Mouse (Mus musculus) limb, embryonic 14.5 days (tissue): ENCODE results near the gene Trim21. TPM values are rescaled to one million over a fixed set of nuclear protein-coding genes. Genes with fewer than 3 reads are reported as not detected.
A peak's percentile ranks its signal among the peaks of the same experiment; 100 is the strongest.

Source experiments
- ATAC-seq: fragments of 200-750 bp; cut with Nextera tagmentation; 2 replicates; pipeline ENCODE4 v1.8.0; 2017; ENCODE audit warnings: low read depth, moderate number of reproducible peaks, moderate TSS enrichment; ENCODE audit not compliant: low FRiP score
- DNase-seq: peaks from one replicate; pipeline ENCODE4 v3.0.0-alpha.2; 2015; ENCODE audit warnings: low spot score
- H3K27ac ChIP-seq: fragments of 300-500 bp; sonication (generic); replicated peaks from 2 replicates; pipeline ENCODE4 v1.5.1; 2014; ENCODE audit warnings: low read depth, mild to moderate bottlenecking, low read length, moderate library complexity, mixed read lengths
- H3K27me3 ChIP-seq: fragments of 300-500 bp; sonication (generic); 2 replicates; pipeline ENCODE4 v1.6.1; 2014; ENCODE audit warnings: low read length, mixed read lengths; ENCODE audit not compliant: control insufficient read depth, insufficient read depth
- H3K36me3 ChIP-seq: fragments of 300-500 bp; sonication (generic); 2 replicates; pipeline ENCODE4 v1.6.1; 2014; ENCODE audit warnings: mild to moderate bottlenecking, low read length, moderate library complexity, mixed read lengths; ENCODE audit not compliant: control insufficient read depth, insufficient read depth
- H3K4me1 ChIP-seq: fragments of 300-500 bp; sonication (generic); 2 replicates; pipeline ENCODE4 v1.6.1; 2014; ENCODE audit warnings: antibody characterized with exemption, low read length, mixed read lengths; ENCODE audit not compliant: control insufficient read depth, insufficient read depth
- H3K4me2 ChIP-seq: fragments of 300-500 bp; sonication (generic); replicated peaks from 2 replicates; pipeline ENCODE4 v1.6.1; 2014; ENCODE audit warnings: low read depth, mild to moderate bottlenecking, low read length, moderate library complexity; ENCODE audit not compliant: severe bottlenecking
- H3K4me3 ChIP-seq: fragments of 300-500 bp; sonication (generic); replicated peaks from 2 replicates; pipeline ENCODE4 v1.5.1; 2014; ENCODE audit warnings: low read length
- H3K9ac ChIP-seq: fragments of 300-500 bp; sonication (generic); 2 replicates; pipeline ENCODE4 v1.6.1; 2014; ENCODE audit warnings: mild to moderate bottlenecking, low read depth, low read length, moderate library complexity; ENCODE audit not compliant: severe bottlenecking
- H3K9me3 ChIP-seq: fragments of 300-500 bp; sonication (generic); 2 replicates; pipeline ENCODE4 v1.6.1; 2016; ENCODE audit warnings: low read length; ENCODE audit not compliant: control insufficient read depth
- POLR2A ChIP-seq: fragments of 200-500 bp; IDR thresholded peaks from 2 replicates; pipeline ENCODE4 v1.8.0; 2012; ENCODE audit warnings: inconsistent platforms, mild to moderate bottlenecking, moderate library complexity, borderline replicate concordance; ENCODE audit not compliant: insufficient read depth, insufficient read length; ENCODE audit errors: extremely low read depth
- WGBS: fragments of 180-500 bp; shearing (Covaris S2); extraction: QIAGEN DNeasy Blood & Tissue Kit; methylation state at CpG from one replicate; pipeline ENCODE4 v1.1.7; 2014; 5-methylcytosine and 5-hydroxymethylcytosine counted together
- polyA plus RNA-seq, 2 experiments: library from polyadenylated mRNA; depleted of rRNA in 1 of 2; stranded (reverse) in 1 of 2; unstranded in 1 of 2; fragments of >200 nt; fragmentation: Nextera tagmentation in 1 of 2; extraction: Ambion mirVana in 1 of 2; gene quantifications; 2 replicates each; pipeline versions ENCODE4 v1.2.1 to v1.2.3; 2012 to 2014

The Trim21 gene
- polyA plus RNA-seq (2012; rRNA removed) (3.4 and 4.0 TPM in 2 replicates), polyA plus RNA-seq (2014; fragmentation: Nextera tagmentation; extraction: Ambion mirVana) (0.81 and 1.2 TPM in 2 replicates)

DNA sequence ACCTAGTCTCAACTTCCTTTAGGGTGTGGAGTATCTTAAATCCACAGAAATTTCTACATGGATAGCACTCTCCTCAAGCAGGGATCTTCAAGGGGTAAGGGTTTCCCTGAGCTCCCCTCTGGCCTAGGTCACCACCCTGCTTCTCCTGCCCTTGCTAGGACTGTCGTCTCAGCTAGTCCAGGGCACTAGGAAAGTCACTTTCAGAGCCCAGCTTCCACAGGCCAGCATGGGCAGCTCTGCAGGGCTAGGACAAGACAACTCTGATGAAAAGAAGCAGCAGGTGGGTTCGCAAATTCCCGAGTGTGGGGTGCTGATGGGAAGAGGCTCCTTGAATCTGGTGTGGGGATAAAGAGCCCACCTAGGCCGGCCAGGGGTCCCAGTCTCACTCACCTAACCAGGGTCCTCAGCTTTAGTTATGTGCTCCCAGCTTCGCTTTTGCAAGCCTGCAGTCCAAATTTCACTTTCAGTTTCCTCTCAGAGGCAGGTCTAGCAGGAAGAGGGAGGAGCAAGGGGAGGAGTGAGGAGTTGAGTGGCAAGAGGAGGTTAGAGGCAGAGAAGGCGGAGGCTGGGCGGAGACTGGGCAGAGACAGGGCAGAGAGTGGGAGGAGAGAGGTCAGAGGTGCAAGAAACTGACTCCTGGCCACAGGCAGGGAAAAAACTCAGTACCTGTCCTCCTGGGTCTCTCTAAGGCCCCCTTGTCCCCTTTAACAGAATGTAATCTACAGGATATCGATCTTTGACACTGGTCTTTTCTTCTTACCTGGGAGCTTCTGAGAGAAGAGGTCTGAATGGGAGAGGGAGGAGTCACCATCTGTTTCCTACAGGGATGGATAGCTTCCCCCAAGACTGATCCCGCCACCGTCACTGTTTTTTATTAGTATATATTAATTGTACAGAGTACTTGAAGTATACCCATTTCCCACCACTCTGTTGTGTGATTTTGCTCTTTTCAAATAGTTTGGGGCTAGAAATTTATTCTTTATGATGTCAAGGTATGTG lies at the start of gene Trim21:
Gene Trim21 (minus strand): TSS at position 488 of the 999 bp plus-strand sequence.
- H3K9me3 ChIP-seq, result no peaks in the 10 kb centered on the region
- H3K27ac ChIP-seq, result 0 out of 2 replicates have a peak within 1 kb of the TSS, but pooled peaks have one; percentile 20
- no peaks in the 10 kb centered on the region for H3K36me3 ChIP-seq
- peak within 1 kb of the TSS; percentile 53 for H3K4me2 ChIP-seq
- ATAC-seq (peak; percentile 87), DNase-seq (peak; percentile 66)
- no peaks in the 10 kb centered on the region for H3K27me3 ChIP-seq
- H3K4me3 ChIP-seq, result peak within 1 kb of the TSS; percentile 41
- no peak for TF ChIP-seq POLR2A
- H3K4me1 ChIP-seq, result no peaks in the 10 kb centered on the region
- H3K9ac ChIP-seq, result peak within 1 kb of the TSS; percentile 56
- WGBS, result 16% methylated on average over 10 of the region's 10 CpGs

DNA sequence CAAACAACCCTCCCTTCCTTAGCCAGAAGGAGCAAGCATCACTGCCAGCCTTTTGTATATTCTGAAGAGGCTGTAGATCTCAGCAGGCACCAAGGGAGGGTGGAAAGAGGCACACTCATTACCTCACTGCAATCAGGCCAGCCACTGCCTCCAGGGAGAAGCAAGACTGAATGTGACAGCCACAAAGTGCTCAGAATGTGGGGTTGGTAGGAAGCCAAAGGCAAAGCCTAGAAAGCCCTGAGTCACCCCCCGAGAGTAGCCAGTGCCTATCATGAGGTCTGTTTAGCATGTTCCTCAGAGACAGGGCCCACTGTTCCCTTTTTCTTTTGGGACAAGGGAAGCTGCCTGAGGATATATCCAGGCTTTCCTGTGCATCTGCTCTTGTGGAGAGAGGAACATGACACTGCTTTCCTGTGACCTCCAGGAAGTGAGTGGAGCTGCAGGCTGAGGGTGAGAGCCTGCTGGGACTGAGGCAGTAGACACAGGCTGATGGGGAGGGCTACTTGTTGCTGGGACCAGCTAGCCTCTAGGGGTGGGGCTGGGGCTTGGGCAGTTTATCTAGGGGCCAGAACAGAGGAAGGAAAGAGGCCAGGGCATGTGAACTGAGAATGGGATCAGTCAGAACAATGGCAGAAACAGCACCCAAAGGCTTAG lies 32.2 kb upstream of the Trim21 start, which contains the start of gene Olfr552:
Gene Olfr552 (plus strand): TSS at position 393 of the 654 bp plus-strand sequence.
- H3K9me3 ChIP-seq, result no peaks in the 10 kb centered on the region
- H3K36me3 ChIP-seq, result no peaks in the 10 kb centered on the region
- H3K27me3 ChIP-seq, result no peaks in the 10 kb centered on the region
- no peak for ATAC-seq
- no peak within 1 kb of the TSS for H3K27ac ChIP-seq
- no peaks in the 10 kb centered on the region for H3K4me1 ChIP-seq
- no peak for DNase-seq
- H3K4me2 ChIP-seq, result no peak within 1 kb of the TSS
- WGBS, result 67% methylated on average over 1 of the region's 1 CpGs
- no peak within 1 kb of the TSS for H3K4me3 ChIP-seq
- TF ChIP-seq POLR2A, result no peak
- H3K9ac ChIP-seq, result no peak within 1 kb of the TSS

DNA sequence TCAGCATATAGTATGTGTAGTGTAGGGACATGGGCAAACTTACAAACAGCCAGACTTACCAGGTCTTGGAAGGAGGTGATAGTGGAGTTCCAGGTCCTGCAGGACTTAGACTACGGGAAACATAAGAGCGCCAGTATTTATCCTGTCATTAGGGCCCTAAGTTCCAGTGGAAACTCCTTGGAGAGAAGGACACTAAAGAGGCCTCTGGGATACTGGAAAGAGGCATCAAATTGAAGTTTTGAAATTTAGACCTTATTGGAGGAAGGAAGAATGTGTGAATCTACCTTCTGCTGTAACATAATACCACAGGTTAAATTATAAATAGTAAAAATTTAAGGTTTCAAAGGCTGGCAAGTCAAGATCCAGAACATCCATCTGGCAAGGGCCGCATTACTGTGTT lies 26.5 kb upstream of the Trim21 start, which contains the start of gene Olfr551:
Gene Olfr551 (minus strand): TSS at position 101 of the 400 bp plus-strand sequence.
- TF ChIP-seq POLR2A, result no peak
- no peaks in the 10 kb centered on the region for H3K9me3 ChIP-seq
- DNase-seq (no peak), ATAC-seq (no peak)
- H3K4me3 ChIP-seq, result no peak within 1 kb of the TSS
- no peak within 1 kb of the TSS for H3K9ac ChIP-seq
- no peak within 1 kb of the TSS for H3K27ac ChIP-seq
- no peak within 1 kb of the TSS for H3K4me2 ChIP-seq
- H3K27me3 ChIP-seq, result no peaks in the 10 kb centered on the region
- no peaks in the 10 kb centered on the region for H3K4me1 ChIP-seq
- no peaks in the 10 kb centered on the region for H3K36me3 ChIP-seq
- 87% methylated on average over 3 of the region's 3 CpGs for WGBS

GRCm38 (mm10) chr7:102575998-102576397 lies 10.7 kb upstream of the Trim21 start:
- ATAC-seq, result no peak
- no peak for TF ChIP-seq POLR2A
- no peak overlapping the region for H3K9ac ChIP-seq
- no peaks in the 10 kb centered on the region for H3K4me1 ChIP-seq
- no peaks in the 10 kb centered on the region for H3K9me3 ChIP-seq
- no peaks in the 10 kb centered on the region for H3K27me3 ChIP-seq
- H3K36me3 ChIP-seq, result no peaks in the 10 kb centered on the region
- WGBS, result 76% methylated on average over 6 of the region's 6 CpGs
- DNase-seq, result no peak
- H3K4me3 ChIP-seq, result no peak overlapping the region
- H3K27ac ChIP-seq, result no peak overlapping the region
- H3K4me2 ChIP-seq, result no peak overlapping the region

- H3K4me1 ChIP-seq, result no peaks in the 10 kb centered on the region
- no peaks in the 10 kb centered on the region for H3K9me3 ChIP-seq
- ATAC-seq, result no peak
- DNase-seq, result no peak
- no peaks in the 10 kb centered on the region for H3K27me3 ChIP-seq
- H3K4me3 ChIP-seq, result no peak overlapping the region
- no peak overlapping the region for H3K9ac ChIP-seq
- no peak overlapping the region for H3K27ac ChIP-seq
- 80% methylated on average over 3 of the region's 3 CpGs for whole genome bisulfite sequencing
- H3K36me3 ChIP-seq, result no peaks in the 10 kb centered on the region
- TF ChIP-seq POLR2A, result no peak
- no peak overlapping the region for H3K4me2 ChIP-seq
Measured at GRCm38 (mm10) chr7:102573174-102573830, 8.0 kb upstream of the Trim21 start.
